Mouse (Mus musculus) heart, embryonic 10.5 days (tissue): ENCODE results near the gene Gm12888. TPM values are rescaled to one million over a fixed set of nuclear protein-coding genes. Genes with fewer than 3 reads are reported as not detected.
"Not testable (repeated sequence)": the region's sequence is repeated elsewhere in the genome, so short reads cannot be mapped to it uniquely, and the experiment has no call there.

ENCODE experiments used
- DNase-seq: peaks from one replicate; pipeline ENCODE4 v3.0.0-alpha.2; 2017; ENCODE audit warnings: low spot score
- H3K27ac ChIP-seq: fragments of 300-500 bp; sonication (generic); 2 replicates; pipeline ENCODE4 v1.5.1; 2016; ENCODE audit warnings: mild to moderate bottlenecking
- H3K27me3 ChIP-seq: fragments of 300-500 bp; sonication (generic); 2 replicates; pipeline ENCODE4 v1.6.1; 2016; ENCODE audit warnings: mild to moderate bottlenecking; ENCODE audit not compliant: poor library complexity, insufficient read depth, severe bottlenecking
- H3K36me3 ChIP-seq: fragments of 300-500 bp; sonication (generic); 2 replicates; pipeline ENCODE4 v1.6.1; 2016; ENCODE audit warnings: mild to moderate bottlenecking, moderate library complexity
- H3K4me1 ChIP-seq: fragments of 300-500 bp; sonication (generic); 2 replicates; pipeline ENCODE4 v1.6.1; 2016; ENCODE audit warnings: mild to moderate bottlenecking
- H3K4me3 ChIP-seq: fragments of 300-500 bp; sonication (generic); 2 replicates; pipeline ENCODE4 v1.5.1; 2016; ENCODE audit warnings: mild to moderate bottlenecking, moderate library complexity
- H3K9me3 ChIP-seq: fragments of 300-500 bp; sonication (generic); 2 replicates; pipeline ENCODE4 v1.6.1; 2016; ENCODE audit warnings: mild to moderate bottlenecking, moderate library complexity
- WGBS: fragments of 180-500 bp; shearing (Covaris S2); methylation state at CpG from one replicate; pipeline ENCODE4 v1.1.7; 2016; 5-methylcytosine and 5-hydroxymethylcytosine counted together
- polyA plus RNA-seq: library from polyadenylated mRNA; unstranded; fragments of >200 nt; fragmentation: Nextera tagmentation; extraction: Ambion mirVana; gene quantifications from 2 replicates; pipeline ENCODE4 v1.2.1, GENCODE M21; 2016

Gene Gm12888
- not detected in 2 replicates for polyA plus RNA-seq

DNA sequence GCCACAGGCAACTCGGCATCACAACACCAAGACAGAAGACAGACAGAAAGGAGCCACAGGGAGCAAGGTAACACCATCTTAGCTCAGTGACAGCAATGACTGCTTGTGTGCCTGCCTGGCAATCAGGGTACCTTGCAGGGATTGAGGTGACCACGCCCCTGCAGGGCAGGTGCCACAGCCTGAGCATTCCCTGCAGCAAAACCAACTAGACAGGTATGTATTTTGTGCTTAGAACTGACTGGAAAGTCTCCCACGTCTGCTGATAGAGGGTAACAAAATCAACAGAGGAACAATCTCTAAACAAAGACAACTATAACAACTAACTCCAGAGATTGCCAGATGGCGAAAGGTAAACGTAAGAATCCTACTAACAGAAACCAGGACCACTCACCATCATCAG, at the start of gene Gm12888:
TSS of gene Gm12888 (minus strand) at position 101 of the 400 bp plus-strand sequence.
- not testable (repeated sequence) for H3K36me3 ChIP-seq, H3K4me1 ChIP-seq, H3K27me3 ChIP-seq, H3K27ac ChIP-seq, H3K4me3 ChIP-seq, H3K9me3 ChIP-seq, DNase-seq
- 62% methylated on average over 5 of the region's 5 CpGs for WGBS

Other genes starting within 250 kb of the Gm12888 start
- 31.3 and 33.3 TPM in 2 replicates for gene Zmpste24, start 226.7 kb downstream of the Gm12888 start, polyA plus RNA-seq
- not detected in 2 replicates for gene Tmco2, start 215.7 kb downstream of the Gm12888 start, polyA plus RNA-seq
- 22.2 and 23.8 TPM in 2 replicates for gene Rlf, start 109.8 kb downstream of the Gm12888 start, polyA plus RNA-seq
- not detected in 2 replicates for gene Gm12886, start 98.2 kb upstream of the Gm12888 start, polyA plus RNA-seq